Mouse (Mus musculus) T-helper 17 cell (primary cell): ENCODE measurements around the gene Gm5129.

Experiments
- in situ Hi-C, 2 experiments: fragments of 300-600 bp; cut with MboI, MseI; formaldehyde crosslinking; loops; 1 replicate in 1 of 2; 2 replicates in 1 of 2; pipeline ENCODE4 v1.15.1; 2025; ENCODE audit warnings: high pct_unique_total_duplicates in 2 of 2

The Gm5129 gene

GRCm38 (mm10) chr5:29725369-29725768 lies 10.4 kb downstream of the Gm5129 start:
- in situ Hi-C loops: no loop called here

DNA sequence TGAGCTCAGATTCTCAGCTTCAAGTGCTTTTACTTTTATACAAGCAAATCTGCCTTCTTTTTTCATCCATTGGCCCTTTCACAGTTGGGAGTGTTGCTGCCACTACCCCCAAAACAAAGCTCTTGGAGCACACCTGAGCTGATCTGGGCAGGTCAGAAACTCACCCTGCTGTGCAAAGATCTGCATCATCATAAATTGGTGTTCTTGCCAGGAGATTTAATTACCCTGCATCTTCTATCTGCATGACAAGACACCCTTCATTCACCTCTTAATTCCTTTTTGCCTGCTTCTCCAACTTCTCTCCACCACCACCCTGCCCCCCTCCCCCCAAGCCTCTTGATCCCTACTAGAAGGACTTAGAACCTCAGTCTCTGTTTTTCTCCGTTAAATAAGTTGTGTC lies 14.6 kb downstream of the Gm5129 start:
- in situ Hi-C loops: no loop called here

DNA sequence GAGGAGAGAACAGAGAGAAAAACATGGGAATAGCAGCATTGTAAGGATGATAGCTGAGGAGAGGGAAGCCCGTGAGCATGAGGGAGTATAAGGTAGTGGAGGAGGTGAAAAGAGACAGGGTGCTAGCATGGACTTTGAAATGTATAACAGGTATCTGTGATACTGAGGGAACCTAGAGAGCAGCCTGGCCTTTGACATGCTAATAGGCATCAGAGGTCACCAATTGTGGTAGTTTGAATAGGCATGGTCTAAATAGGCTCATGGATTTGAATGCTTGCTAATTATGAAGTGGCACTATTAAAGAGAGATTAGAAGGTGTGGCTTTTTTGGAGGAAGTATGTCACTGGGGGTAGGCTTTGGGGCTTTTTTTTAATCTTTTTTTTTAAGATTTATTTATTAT lies 22.8 kb downstream of the Gm5129 start:
- in situ Hi-C loops: no loop called here

DNA sequence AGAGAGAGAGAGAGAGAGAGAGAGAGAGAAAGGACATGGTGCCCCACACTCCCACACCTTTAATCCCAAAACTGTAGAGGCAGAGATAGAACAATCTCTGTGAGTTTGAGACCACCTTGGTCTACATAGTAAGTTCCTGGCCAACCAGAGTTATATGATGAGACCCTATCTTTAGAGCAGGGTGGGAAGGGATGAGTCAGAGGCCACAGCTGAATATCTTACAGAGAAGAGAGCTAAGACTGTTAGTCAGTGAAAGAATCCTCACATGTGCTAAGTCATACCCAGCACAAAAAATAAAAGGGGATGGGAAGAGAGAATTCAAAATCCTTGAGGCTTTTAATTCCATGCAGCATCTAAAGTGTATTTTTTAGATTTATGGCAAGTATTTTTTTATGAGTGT lies 24.1 kb downstream of the Gm5129 start:
- in situ Hi-C loops: no loop called here

- in situ Hi-C loops: no loop called here
These were observed 27.5 kb downstream of the Gm5129 start for GRCm38 (mm10) chr5:29708258-29708657.

- in situ Hi-C loops: no loop called here
These were observed 28.5 kb downstream of the Gm5129 start for GRCm38 (mm10) chr5:29707241-29707640.

- in situ Hi-C loops: no loop called here
These were observed 36.1 kb downstream of the Gm5129 start for GRCm38 (mm10) chr5:29699520-29700202.

- in situ Hi-C loops: no loop called here
These were observed 37.2 kb downstream of the Gm5129 start for GRCm38 (mm10) chr5:29698493-29698892.

DNA sequence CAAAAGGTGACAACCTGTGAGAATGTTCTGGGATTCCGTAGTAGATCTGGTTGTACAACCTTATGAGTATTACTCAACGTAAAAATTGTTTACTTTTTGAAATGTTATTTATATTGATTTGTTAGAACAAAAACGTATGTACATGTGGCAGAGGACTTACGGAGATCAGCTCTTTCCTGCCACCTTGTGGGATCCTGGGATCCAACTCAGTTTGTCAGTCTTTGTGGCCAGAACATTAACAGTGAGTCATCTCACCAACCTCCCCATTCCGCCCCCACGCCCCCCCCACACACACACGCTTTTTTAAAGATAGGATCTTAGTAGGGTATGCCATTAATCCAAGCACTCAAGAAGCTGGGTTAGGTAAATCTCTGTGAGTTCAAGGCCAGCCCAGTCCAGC lies 47.4 kb downstream of the Gm5129 start:
- in situ Hi-C loops: loop anchor here (5.0 kb wide), 3 partner anchors 126 to 301 kb away; no protein-coding TSS in a partner anchor

DNA sequence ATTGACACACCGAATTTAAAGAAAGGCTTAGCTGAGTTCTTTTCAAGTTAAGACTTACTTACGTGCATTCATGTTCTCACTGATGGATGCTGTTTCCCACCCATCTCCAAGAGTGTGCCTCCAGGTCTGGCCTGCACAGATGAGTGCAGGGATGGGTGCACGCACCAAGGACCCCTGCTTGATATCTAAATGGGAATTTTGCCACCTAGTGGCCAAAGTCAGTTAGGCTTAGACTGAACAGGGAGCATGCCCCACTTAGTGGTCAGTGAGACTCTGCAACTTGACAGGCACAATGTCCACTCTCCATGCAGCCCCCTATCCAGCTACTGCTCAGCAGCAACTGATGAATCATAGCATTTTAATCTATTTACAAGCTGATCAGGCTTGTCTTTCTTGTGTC lies 48.1 kb downstream of the Gm5129 start:
- in situ Hi-C loops: loop anchor here (5.0 kb wide), 3 partner anchors 125 to 300 kb away; no protein-coding TSS in a partner anchor
